Mouse (Mus musculus) embryonic fibroblast, embryonic 13.5 days (primary cell): ENCODE measurements around the gene Rhoa.

Experiments used
- CTCF ChIP-seq: IDR thresholded peaks from 2 replicates; pipeline ENCODE4 v1.5.1; 2011; ENCODE audit warnings: mild to moderate bottlenecking, control low read depth, low read length, moderate library complexity, borderline replicate concordance; ENCODE audit not compliant: insufficient read depth
- POLR2A ChIP-seq: IDR thresholded peaks from 2 replicates; pipeline ENCODE4 v1.6.1; 2011; ENCODE audit warnings: low read depth, mild to moderate bottlenecking, control low read depth, low read length, moderate library complexity

DNA sequence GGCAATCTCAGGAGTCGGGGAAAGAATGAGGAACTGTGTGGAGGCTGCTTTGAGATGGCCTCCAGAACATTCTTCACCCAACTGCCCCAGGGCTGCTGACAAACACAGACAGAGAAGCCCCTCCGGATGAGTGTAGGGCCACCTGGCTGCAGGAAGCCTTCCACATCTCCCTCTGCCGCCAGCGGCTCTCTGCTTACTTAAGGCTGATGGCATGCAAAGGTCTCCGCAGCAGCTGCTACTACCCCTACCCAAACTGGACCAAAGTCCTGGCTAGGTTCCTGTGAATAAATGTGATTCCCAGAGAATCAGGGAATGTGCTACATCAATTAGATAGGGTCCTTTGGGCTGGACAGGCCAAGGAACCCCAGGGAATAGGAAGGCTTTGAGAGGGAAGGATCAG, 33.2 kb upstream of the Rhoa start:
- no peak for TF ChIP-seq POLR2A
- TF ChIP-seq CTCF: no peak
